Mouse (Mus musculus) heart, adult 2 months (tissue): ENCODE results near the gene Swsap1. TPM values are rescaled to one million over a fixed set of nuclear protein-coding genes. Genes with fewer than 3 reads are reported as not detected.

Experiments used
- DNase-seq, 2 experiments: peaks; one replicate each; pipeline ENCODE4 v3.0.0; 2021
- H3K27ac ChIP-seq: fragments of 200-600 bp; 2 replicates; pipeline ENCODE4 v1.8.1; 2022
- H3K27me3 ChIP-seq: fragments of 200-500 bp; 2 replicates; pipeline ENCODE4 v1.6.1; 2012; ENCODE audit warnings: mild to moderate bottlenecking, low read length, inconsistent platforms, mixed read lengths; ENCODE audit not compliant: control insufficient read depth, insufficient read depth
- H3K36me3 ChIP-seq: fragments of 200-500 bp; 2 replicates; pipeline ENCODE4 v1.6.1; 2012; ENCODE audit warnings: low read length, inconsistent platforms; ENCODE audit not compliant: control insufficient read depth, insufficient read depth
- H3K4me1 ChIP-seq: fragments of 200-500 bp; 2 replicates; pipeline ENCODE4 v1.6.1; 2011; ENCODE audit warnings: low read length; ENCODE audit not compliant: control insufficient read depth, insufficient read depth
- H3K4me3 ChIP-seq: fragments of 200-600 bp; 2 replicates; pipeline ENCODE4 v1.8.1; 2022
- H3K79me2 ChIP-seq: fragments of 200-500 bp; replicated peaks from 2 replicates; pipeline ENCODE4 v1.6.1; 2012; ENCODE audit warnings: mild to moderate bottlenecking, inconsistent platforms, low read length, moderate library complexity, mixed read lengths; ENCODE audit not compliant: control insufficient read depth, insufficient read depth
- H3K9ac ChIP-seq: fragments of 200-500 bp; 2 replicates; pipeline ENCODE4 v1.6.1; 2012; ENCODE audit warnings: low read depth, mild to moderate bottlenecking, control low read depth, inconsistent platforms, low read length, mixed read lengths
- CTCF ChIP-seq: fragments of 200-600 bp; IDR thresholded peaks from 2 replicates; pipeline ENCODE4 v1.8.1; 2022; ENCODE audit warnings: antibody characterized with exemption, mild to moderate bottlenecking, moderate library complexity
- EP300 ChIP-seq: fragments of 200-500 bp; IDR thresholded peaks from 2 replicates; pipeline ENCODE4 v1.6.1; 2011; ENCODE audit warnings: low read depth, low read length, control low read depth; ENCODE audit not compliant: insufficient read depth
- POLR2A ChIP-seq: fragments of 200-500 bp; IDR thresholded peaks from 2 replicates; pipeline ENCODE4 v1.6.1; 2011; ENCODE audit warnings: mild to moderate bottlenecking, low read depth, low read length, control low read depth; ENCODE audit not compliant: insufficient read depth
- WGBS: fragments of 180-500 bp; shearing (Covaris S2); methylation state at CpG from one replicate; pipeline ENCODE4 v1.1.7; 2018; 5-methylcytosine and 5-hydroxymethylcytosine counted together
- intact Hi-C: fragments of 180-260 bp; cut with DNase I; formaldehyde crosslinking; loops from one replicate; pipeline ENCODE4 v1.15.1; 2025
- polyA plus RNA-seq: library from polyadenylated mRNA; depleted of rRNA; stranded (reverse); fragments of >200 nt; gene quantifications from 2 replicates; pipeline ENCODE4 v1.2.3, GENCODE M21; 2012
- total RNA-seq, 2 experiments: library from RNA; stranded (reverse); gene quantifications; 2 replicates each; pipeline ENCODE4 v1.2.3; 2021

Gene Swsap1
- total and polyA plus RNA-seq, 3 experiments = 6.2 to 7.4 (median 6.5) TPM

GRCm38 (mm10) chr9:21918035-21918592, 37.4 kb upstream of the Swsap1 start, which contains the start of gene Rab3d:
Gene Rab3d, minus strand, starts transcription at chr9:21918192.
- Histone ChIP-seq H3K9ac (peak within 1 kb of the TSS; percentile 83), H3K27me3 (no peaks in the 10 kb centered on the region), H3K79me2 (no peaks in the 10 kb centered on the region), H3K4me3 (peak within 1 kb of the TSS; percentile 70), H3K36me3 (no peaks in the 10 kb centered on the region; the same call in 1 of the 2 replicates), H3K4me1 (peaks cover 4% of the 10 kb centered on the region), H3K27ac (peak within 1 kb of the TSS; percentile 83)
- intact Hi-C loops = no loop called here
- peak; percentile 95 to 97 for DNase-seq
- TF ChIP-seq POLR2A = peak; percentile 48; the same call in 1 of the 2 replicates
- no peak for TF ChIP-seq CTCF
- WGBS = under 1% methylated on average over 36 of the region's 36 CpGs

GRCm38 (mm10) chr9:21918692-21919384, 36.7 kb upstream of the Swsap1 start:
- intact Hi-C loops = no loop called here
- DNase-seq = no peak
- Histone ChIP-seq H3K9ac (no peak overlapping the region), H3K27me3 (no peaks in the 10 kb centered on the region), H3K79me2 (no peaks in the 10 kb centered on the region), H3K27ac (peak overlapping the region; percentile 60; the same call in 1 of the 2 replicates), H3K4me3 (peak overlapping the region; percentile 70), H3K4me1 (peaks cover 7% of the 10 kb centered on the region), H3K36me3 (peaks cover 3% of the 10 kb centered on the region; the same call in 1 of the 2 replicates)
- TF ChIP-seq CTCF = no peak
- no peak for TF ChIP-seq EP300
- TF ChIP-seq POLR2A = no peak
- 21% methylated on average over 5 of the region's 5 CpGs for WGBS

- WGBS = 89% methylated on average over 4 of the region's 4 CpGs
- Histone ChIP-seq H3K9ac (no peak overlapping the region), H3K79me2 (no peaks in the 10 kb centered on the region), H3K4me3 (no peak overlapping the region), H3K27ac (peak overlapping the region; percentile 78), H3K27me3 (no peaks in the 10 kb centered on the region), H3K36me3 (peaks cover 8% of the 10 kb centered on the region), H3K4me1 (peaks cover 21% of the 10 kb centered on the region)
- no peak for TF ChIP-seq CTCF
- TF ChIP-seq POLR2A = no peak
- TF ChIP-seq EP300 = no peak
- intact Hi-C loops = no loop called here
- no peak for DNase-seq
Measured at GRCm38 (mm10) chr9:21923036-21923435, 32.5 kb upstream of the Swsap1 start.

DNA sequence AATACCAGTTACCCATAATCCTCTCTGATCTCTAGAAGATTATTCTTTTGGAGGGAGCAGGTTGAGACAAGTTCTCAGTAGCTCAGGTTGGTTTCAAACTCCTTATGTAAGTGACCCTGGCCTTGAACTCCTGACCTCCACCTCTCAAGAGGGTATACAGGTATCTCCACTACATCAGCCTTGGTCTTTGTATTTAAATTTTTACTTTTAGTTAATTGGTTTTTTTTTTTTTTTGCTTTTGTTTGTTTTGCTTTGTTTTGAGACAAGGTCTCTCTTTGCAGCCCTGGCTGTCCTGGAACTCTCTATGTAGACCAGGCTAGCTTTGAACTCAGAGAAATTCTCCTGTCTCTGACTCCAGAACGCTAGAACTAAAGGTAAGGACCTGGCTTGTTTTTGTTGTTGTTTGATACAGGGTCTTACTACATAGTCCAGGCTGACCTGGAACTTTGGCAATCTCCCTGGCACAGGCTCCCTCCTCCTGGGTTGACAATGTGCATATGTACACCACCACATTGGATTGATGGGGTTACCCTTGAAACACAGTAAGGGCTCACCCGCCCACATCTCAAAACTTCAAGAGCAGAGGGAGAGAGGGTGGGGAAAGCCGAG, 32.0 kb upstream of the Swsap1 start:
- Histone ChIP-seq H3K9ac (no peak overlapping the region), H3K27ac (peak overlapping the region; percentile 78), H3K27me3 (no peaks in the 10 kb centered on the region), H3K4me1 (peaks cover 21% of the 10 kb centered on the region), H3K4me3 (no peak overlapping the region), H3K79me2 (no peaks in the 10 kb centered on the region), H3K36me3 (peaks cover 8% of the 10 kb centered on the region)
- 7% methylated on average over 3 of the region's 3 CpGs for WGBS
- DNase-seq = no peak
- TF ChIP-seq EP300 = no peak
- TF ChIP-seq POLR2A = no peak
- TF ChIP-seq CTCF = no peak
- intact Hi-C loops = loop anchor here (2.0 kb wide), 1 partner anchor 31 kb away; the partner anchor contains the start of gene Swsap1

GRCm38 (mm10) chr9:21924099-21924493, 31.5 kb upstream of the Swsap1 start:
- H3K4me3 ChIP-seq = no peak overlapping the region
- 12% methylated on average over 6 of the region's 6 CpGs for WGBS
- intact Hi-C loops = loop anchor here (2.0 kb wide), 1 partner anchor 31 kb away; the partner anchor contains the start of gene Swsap1
- TF ChIP-seq POLR2A = no peak
- peak; percentile 92 for TF ChIP-seq EP300
- no peaks in the 10 kb centered on the region for H3K79me2 ChIP-seq
- H3K27me3 ChIP-seq = no peaks in the 10 kb centered on the region
- peak overlapping the region; percentile 78 for H3K27ac ChIP-seq
- peaks cover 8% of the 10 kb centered on the region for H3K36me3 ChIP-seq
- no peak overlapping the region for H3K9ac ChIP-seq
- H3K4me1 ChIP-seq = peaks cover 21% of the 10 kb centered on the region
- peak; percentile 90 to 94 for DNase-seq
